Mouse (Mus musculus) ovary, postnatal 14 days (tissue): ENCODE measurements around the gene Tepsin.

Experiments used
- DNase-seq: peaks from one replicate; pipeline ENCODE4 v3.0.0; 2022; ENCODE audit warnings: low spot score

The Tepsin gene

DNA sequence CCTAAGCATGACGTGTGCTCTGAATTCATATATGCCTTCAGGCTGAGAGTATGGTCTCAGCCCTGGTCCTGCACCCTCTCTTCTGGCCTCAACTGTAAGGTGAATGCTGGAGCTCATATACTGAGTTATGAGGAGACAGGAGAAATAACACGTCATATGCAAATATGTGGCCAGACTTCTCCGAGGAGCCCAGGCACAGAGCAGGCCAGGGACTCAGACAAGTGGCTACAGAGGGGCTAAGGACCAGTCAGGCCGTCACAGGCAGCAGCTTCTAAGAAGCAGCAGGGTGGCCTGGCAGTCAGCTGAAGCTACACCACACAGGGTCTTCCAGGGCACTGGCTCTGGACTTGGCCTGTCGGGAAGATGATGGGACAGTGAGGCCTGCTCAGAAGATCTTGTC is 35.2 kb downstream of the Tepsin start:
- no peak for DNase-seq

DNA sequence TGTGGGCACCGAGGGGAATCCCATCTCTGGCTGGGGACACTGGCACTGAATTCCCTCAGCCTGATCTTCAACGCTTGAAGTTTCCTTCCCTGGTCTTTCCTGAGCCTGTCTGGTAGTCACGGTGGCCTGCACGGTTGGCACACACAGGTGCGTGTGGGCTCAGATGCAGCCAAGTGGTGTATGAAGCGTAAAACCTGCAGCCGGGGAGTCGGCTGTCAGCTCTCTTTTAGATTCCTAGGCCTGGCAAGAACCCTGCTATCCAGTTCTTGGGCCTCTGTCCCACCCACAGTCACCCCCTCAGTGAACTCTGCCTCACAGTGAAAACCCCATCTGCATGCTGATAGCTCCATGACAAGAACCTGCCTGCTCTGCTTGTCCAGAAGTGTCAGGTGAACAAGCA is 37.9 kb downstream of the Tepsin start:
- no peak for DNase-seq

DNA sequence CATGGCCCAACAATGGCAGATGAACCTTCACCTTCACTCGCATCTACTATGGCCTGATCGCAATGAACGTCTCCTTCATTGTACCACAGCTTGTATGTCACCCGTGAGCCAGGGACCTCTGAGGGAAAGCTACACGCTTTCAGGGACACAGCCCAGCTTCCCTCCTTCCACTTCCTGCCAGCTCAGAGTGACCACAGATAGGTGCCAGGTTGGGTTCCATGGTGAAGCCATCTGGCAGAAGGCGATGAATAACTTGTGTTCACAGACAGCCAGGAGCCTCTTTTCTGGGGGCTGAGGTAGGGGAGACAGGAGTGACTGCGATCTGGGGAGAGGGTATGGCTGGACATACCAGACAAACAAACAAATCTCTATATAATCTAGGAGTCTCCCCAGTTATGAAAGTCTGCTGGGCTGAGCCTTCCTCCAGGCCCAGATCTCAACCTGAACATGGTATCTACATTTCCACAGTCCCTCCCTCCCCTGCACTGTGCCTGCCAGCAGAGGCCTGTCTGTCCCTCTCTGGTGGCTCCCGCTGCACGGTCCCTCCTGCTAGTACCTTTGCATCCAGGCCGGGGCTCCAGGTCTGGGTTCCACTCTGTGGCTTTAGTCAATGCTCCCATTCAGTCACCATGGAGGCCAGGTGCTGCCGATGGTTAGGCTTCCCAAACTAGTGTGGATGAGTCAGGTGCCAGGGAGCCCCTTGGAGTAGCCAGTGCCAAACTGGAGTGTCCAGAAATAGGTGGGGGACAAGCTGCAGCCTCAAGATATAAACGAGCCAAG is 42.4 kb downstream of the Tepsin start:
- no peak for DNase-seq

DNA sequence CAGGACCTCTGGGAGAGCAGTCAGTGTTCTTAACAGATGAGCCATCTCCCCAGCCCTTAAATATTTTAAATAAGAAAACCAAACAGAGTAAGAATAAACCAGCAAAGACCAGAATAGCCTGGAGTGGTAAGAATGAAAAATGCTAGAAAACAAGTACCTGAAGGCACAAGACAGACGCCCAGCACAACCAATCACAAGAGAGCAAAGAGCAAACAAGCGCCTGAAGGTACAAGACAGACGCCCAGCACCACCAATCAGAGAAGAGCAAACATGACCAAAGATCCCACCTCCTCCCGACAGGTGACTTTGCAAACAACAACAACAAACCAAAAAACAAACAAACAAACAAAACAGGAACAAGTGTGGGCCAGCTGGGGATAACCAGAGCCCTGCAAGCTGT is 44.7 kb downstream of the Tepsin start:
- no peak for DNase-seq

DNA sequence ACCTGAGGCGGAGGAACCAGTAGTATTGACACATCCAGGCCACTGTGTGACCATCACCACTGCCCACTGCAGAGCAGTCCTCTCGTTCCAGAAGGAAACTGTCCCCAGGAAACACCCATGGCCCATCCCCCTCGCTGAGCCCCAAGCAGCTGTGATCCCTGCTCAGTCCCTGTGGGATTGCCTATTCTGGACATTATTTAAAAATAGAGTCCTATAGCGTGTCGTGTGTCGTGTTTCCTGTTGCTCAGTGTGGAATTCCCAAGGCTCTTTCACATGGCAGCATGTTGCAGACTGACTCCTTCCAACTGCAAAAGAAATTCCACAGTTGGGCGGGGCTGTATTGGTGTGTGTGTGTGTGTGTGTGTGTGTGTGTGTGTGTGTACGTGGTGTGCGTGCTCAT is 46.3 kb downstream of the Tepsin start:
- no peak for DNase-seq

DNA sequence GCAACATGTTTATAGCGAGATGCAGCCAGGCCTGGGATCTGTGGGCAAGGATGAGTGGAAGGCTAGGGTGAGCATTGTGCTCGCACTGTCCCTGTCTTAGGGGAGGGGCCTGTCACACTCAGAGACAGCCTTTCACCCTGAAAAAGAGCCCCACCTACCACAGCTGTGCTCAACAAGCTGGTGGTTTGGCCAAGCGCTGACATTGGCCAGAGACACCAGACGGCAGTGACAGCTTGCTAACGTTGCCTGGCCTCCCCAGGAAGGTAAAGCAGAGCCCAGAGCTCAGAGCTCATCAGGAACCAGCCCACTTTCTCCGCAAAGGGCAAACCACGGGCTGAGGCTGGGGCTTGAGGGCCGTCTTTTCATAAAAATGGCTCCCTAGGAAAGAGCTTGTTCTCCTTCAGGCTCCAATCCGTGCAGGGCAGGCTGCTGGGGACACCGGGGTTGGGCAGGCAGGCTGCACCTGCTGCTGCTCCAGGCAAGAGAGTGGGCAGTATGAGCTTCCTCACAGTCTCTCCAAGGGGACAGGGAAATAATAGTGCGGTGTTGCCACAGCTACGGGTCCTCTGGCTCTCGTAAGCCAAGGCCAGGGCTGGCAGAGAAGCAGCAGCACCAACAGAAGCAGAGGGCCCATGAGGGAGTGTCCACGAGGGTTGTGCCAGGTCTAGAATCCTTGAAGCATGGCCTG is 47.3 kb downstream of the Tepsin start:
- DNase-seq = no peak

DNA sequence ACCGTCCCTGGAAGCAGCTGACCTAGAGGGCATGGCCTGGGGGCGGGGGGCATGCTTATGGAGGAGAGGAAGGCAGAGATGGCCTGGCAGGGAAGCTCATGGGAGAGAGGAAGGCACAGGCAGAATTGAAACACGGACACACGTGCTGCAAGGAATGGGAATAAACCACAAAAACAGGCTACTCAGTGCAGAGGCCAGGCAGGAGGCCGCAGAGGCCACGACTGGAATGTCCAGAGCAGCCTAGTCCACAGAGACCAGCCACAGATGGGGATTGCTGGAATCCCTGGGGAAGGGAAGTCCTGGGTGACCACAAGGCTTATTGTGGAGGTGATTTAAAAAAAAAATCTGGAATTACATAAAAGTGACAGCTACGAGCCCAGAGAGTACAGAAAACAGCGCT is 49.5 kb downstream of the Tepsin start:
- DNase-seq = no peak

DNA sequence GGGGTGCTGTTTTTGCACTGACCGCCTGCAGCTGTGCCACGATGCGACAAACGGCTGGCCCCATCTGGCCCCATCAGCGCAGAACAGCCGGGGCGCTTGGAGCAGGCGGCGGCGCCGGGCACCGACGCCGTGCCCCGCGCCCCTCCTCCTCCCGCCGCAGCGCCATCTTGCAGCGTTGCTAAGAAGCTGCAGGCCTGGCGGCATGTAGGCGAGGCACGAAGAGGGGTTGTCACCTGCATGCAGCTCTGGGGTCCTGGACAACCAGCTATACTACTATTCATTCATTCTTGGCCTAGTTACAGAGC is 50.3 kb downstream of the Tepsin start:
- DNase-seq = no peak

DNA sequence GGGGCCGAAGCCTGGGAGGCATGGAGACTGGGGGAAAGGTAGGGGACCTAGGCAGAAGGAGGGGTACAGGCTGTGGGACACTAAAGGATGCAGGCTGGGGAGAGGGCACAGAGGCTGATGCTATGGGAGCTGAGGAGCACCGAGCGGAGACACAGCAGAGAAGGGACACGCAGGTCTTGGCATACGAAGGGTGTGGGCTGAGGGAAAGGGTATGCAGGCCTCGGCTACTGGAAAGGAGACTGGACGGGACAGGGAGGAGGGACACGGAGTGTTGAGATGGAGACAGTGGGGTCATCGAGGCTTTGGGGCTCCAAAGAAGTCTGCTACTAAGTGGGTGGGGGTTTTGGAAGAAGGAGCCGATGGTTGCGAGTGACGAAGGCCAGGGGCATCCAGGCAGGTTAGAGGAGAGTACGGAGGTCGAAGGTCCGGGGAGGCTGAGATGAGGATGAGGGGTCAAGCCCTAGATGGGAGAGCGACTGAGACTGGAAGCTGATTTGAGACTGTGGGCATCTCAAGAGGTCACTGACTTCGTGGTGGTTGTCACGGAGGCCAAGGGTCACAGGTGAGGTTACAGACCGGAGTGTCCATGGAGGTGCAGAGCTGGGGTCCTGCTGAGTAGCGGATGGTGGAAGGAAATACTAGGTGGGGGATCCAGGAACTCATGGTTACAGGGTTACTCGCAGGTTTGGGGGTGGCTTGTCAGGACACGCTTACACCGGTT is 50.8 kb downstream of the Tepsin start:
- no peak for DNase-seq

DNA sequence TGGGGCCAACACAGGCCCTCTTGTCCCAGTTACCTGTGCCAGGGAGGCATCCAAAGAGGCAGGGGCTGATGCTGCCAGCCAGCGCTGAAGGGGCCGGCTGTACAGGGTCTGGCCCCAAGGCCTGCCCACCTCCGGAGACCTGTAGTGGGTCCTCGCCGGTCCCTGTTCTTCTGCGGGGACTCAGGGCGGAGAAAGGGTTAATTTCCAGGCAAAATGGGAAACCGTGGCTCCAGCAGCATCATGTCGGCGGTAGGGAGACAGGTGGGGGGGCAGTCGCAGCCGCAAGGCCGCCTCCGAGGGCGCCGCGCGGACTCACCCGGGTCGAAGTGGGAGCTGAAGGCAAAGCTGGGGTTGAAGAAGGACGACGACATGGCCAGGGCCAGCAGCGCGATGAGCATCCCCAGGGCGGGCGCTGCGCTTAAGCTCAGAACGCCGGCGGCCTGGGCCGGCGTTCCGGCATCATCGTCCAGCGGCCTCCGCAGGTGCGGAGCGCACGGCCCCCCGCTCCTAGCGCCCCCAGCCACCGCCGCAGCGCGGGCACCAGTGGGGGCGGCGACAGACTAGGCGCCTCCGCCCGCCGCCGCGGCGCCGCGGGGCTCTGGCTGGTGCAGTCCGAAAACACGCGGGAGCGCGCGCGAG is 51.9 kb downstream of the Tepsin start, which contains the start of gene Aatk:
Aatk (minus strand) TSS at position 615 of the 639 bp plus-strand sequence.
- DNase-seq = no peak

DNA sequence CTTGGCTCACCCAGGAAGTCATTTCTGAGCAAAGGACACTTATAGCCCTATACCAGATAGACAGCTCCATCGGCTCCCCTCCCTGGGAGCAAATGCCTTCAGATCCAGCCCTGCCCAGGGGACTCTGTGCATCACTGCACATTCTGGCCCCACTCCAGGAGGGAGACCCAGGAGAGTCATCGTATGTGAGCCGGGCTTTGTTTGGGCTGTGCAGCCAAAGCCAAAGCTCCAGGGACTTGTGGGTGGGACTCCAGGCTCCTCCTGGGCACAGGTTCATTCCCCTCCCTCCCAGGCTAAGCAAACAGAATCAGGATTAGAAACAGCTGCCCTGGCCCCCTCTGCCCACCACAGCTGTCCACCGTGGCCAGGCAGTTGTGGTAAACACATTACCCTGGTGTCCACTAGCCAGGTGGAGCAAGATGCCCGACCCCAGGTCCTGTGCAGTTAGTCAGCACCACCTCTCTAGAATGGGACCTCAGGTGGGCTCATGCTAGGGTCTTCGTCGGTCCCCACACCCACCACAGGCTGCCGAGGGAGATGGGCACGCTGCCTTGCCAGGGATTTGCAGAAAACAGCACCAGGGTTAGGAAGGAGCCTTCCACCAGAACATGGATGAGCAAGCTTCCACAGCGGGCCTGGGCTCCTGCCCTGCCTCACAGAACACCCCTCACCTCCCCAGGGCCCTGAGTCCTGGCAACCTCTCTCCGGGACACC is 52.5 kb downstream of the Tepsin start:
- no peak for DNase-seq

DNA sequence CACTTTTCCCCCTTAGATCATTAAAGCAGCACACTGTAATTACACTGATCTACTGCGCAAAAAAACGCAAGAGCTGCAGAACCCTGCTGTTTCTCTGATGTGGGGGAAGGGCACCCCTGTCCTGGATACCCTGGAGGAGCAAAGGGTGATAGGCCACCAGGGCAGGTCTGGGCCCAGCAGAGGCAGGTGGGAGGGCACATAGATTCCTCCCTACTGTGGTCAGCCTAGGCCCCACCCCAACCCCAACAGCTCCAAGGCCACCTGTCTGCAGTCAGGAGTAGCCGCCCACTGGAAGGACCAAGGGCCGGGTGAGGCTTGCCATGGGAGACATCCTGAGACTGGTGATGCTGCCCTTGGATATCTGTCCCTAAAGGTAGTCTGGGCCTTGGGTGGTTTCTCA is 53.2 kb downstream of the Tepsin start:
- no peak for DNase-seq

DNA sequence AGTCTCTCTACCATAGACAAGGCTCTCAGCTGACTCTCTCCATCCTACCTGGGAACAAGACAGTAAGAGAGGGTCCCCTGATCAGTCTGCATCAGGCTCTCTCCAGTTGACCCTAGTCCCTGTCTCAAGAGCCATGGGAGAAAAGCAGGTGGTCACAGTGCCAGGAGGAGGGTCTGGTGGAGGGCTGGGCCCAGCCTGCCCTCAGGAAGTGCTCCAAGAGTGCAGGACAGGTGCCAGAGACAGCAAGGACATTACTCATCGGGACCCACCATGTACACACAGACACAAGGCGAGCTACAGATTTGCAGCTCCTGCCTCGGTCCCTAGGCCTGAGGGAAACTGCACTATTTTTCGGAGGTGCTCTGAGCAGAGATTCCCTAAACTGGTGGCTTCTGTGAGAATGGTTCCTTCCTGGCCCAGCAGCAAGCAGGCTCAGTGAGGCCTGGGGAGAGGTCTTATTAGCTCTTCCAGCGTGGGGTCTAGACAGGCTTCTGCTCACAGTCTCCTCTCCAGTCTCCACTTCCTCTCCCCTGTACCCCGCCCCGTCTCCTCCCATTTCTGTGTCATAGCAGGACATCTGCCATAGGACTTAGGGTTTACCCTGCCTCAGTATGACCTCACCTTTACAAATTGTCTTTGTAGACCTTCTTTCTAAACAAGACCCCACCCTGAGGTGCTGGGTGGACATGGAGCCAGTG is 56.2 kb downstream of the Tepsin start:
- DNase-seq = no peak

DNA sequence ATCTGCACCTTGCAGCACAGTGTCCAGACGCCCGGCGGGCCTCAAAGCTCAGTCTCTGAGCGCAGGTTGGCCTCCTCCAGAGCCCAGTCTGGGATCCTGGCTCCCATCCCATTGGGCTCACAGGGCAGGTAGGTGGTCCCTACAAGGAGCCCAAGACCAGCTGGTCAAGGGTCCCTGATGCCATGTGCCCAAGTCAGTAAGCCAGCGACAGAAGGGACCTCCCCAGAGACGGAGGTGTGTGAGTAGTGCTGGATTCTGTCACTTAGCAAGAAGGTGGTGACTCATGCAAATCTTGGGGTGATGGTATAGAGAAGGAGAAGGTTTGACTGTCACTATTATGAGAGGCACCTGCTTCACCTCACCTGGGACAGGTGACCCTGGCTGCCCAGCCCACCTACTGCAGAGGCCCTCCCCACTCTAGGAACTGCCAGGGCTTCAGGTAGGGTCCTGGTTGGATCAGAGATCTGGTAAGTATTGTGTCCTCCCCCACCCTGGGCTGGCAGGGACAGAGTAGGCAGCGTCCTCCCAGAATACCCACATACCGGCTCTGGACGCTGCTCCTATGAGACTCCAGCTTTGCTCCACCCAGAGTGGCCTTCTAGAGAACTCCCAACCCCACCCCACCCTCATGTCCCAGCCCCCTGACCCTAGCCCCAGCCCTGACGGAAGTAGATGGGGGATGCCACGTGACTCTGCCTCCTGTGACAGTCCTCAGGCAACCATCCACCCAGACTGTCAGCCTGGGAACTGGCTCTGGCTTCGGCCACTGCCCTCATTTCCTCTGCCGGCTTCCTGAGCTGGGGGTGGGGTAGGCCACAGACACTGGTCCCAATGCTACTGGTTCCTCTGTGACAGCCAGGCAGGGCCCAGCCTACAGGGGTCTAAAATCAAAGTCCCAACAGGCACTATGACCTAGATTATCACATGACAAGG is 57.1 kb downstream of the Tepsin start:
- no peak for DNase-seq
